Mouse (Mus musculus): ENCODE data around the gene Zfc3h1.

The Zfc3h1 gene

GRCm38 (mm10) chr10:115385018-115386002 lies 551 bp downstream of the Zfc3h1 start:
- peak; percentile 76 for DNase-seq (ENCODE audit: low spot score)

GRCm38 (mm10) chr10:115387891-115388290 lies 3.1 kb downstream of the Zfc3h1 start:
- DNase-seq (ENCODE audit: low spot score) = no peak

DNA sequence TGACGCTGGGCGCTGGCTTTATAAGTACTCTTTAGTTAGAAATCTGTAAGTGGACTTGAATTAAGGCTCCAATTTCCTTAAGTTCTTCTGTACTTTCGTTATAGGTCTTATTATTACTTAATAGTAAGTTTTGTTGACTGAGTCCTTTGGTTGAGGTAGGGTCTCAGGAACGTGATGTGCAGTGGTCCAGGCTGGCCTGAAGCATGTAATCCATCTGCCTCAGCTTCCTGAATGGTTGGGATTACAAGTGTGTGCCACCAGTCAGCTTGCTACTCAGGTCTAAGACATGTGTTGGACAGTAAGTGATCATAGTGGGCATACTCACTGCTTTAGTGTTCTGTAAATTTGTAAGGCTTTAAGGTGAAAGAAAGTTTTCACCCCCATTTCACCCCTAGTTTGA lies 6.3 kb downstream of the Zfc3h1 start:
- no peak for DNase-seq (ENCODE audit: low spot score)

DNA sequence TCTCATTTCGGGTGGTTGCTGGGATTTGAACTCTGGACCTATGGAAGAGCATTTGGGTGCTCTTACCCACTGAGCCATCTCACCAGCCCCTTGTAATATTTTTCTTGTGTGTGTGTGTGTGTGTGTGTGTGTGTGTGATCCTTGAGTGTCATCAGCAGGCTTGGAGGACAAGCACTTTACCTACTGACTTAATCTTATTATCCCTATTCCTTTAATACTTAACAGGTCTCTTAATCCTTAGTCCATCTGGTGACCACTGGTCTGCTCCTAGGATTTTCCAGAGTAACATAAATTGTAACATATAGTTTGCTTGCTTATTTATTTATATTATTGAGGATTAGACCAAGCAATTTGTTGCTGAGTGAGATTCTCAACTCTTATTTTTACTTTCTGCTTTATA lies 7.1 kb downstream of the Zfc3h1 start:
- DNase-seq (ENCODE audit: low spot score) = no peak

DNA sequence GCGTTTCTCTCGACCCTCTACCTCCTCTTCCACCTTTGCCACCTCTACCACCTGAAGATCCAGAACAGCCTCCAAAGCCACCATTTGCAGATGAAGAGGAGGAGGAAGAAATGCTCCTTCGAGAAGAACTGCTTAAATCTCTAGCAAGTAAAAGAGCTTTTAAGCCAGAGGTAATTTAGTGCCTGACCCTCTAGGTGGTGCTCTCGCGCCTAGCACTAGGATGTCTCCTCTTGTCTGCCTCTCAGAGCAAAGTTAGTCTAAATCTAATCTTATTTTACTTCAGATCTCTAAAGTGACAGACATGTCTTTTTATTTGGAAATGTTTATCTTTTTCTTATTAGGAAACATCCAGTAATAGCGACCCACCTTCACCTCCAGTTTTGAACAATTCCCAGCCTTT lies 21.6 kb downstream of the Zfc3h1 start:
- DNase-seq (ENCODE audit: low spot score) = peak; percentile 70

DNA sequence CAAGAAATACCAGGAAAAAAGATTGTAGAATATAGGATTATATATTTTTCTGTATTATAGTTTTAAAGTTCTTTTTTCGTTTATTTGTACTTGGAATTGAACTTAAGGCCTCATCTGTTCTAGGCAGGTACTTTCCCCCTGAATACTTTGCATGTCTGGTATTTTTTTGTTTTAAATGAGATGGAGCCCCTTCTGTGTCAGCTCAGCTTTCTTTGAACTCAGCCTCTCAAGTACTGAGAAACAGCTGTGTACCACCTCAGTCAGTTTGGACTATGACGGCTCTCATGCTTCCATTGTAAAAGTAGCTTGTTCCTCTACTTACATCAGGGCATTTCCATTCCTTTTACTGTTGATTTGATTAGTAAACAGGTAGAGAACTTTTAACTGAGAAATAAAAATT lies 28.7 kb downstream of the Zfc3h1 start:
- no peak for DNase-seq (ENCODE audit: low spot score)

GRCm38 (mm10) chr10:115414056-115414455 lies 29.3 kb downstream of the Zfc3h1 start:
- DNase-seq (ENCODE audit: low spot score) = no peak

DNA sequence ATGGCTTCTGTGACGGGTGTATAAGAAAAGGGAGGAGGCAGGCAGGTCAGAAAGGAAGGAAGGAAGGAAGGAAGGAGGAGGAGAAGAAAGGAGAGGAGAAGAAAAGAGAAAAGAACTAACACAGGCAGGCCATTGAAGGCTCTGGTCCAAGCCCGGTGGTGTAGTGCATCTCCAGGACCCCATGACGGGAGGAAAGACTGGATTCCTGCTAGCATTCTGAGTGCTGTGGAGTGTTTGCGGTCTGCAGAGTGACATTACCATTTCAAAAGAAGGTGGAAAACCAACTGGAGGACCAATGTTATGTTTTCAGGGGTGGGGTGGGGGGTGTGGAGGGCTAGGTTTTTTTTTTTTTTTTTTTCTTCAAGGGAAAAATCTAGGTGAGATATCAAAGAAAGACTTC lies 37.2 kb downstream of the Zfc3h1 start:
- DNase-seq (ENCODE audit: low spot score) = no peak

DNA sequence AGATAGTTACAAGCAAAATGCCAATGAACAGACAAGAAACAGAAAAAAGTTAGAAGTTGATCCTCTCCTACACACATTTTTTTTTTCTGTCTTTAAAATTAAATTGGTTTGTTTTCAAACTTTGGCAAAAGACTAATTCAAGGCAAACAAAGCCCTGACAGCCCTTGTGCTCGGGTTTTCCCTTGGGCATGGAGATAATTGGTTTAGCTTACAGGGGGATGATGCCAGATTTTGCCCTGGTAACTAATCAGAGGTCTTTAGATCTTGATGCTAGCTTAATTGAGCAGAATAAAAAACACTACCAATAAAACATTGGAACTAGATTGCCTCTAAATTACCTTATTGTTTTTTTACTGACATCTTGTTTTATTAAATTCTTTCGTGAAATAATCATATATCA lies 40.6 kb downstream of the Zfc3h1 start:
- no peak for DNase-seq (ENCODE audit: low spot score)

DNA sequence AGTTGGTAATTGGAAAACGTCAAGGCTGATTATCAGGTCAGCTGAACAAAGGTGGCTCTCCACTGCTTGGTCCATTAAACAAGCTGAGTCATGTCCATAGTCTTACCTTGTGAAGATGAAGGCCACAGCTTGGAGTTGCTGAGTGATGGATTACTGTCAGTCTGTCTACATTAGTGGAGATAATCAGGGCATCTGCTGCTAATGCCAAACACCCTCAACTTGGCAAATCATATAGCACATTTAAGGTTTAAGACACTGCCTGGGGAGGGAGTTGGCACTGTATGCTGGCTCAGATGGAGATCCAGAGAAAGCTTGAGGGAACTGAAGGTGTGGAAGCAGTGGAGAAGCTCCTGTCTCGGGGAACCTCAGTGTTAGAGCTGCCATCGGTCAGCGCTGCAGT lies 52.5 kb downstream of the Zfc3h1 start:
- no peak for DNase-seq (ENCODE audit: low spot score)

DNA sequence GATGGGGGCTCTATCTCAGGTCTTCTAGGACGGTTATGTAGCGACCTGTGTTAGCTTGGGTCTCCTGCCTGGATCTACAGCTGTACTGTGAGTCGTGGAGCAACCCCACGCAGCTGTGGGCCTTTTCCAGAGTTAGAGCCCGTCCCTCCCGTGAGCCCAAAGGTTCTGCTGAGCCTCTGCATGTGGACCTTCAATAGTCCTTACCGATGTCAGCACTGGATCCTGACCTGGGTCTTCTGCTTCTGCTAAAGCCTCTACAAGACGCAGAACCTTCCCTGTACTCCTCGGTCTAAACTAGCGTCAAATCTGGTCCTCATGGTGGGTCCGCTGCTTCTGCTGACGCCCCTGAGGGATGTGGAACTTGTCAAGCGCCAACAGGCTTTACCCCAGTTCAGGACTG lies 63.9 kb downstream of the Zfc3h1 start:
- no peak for DNase-seq (ENCODE audit: low spot score)

GRCm38 (mm10) chr10:115457368-115458021 lies 72.7 kb downstream of the Zfc3h1 start:
- no peak for DNase-seq (ENCODE audit: low spot score)

GRCm38 (mm10) chr10:115462646-115463045 lies 77.9 kb downstream of the Zfc3h1 start:
- no peak for DNase-seq (ENCODE audit: low spot score)

DNA sequence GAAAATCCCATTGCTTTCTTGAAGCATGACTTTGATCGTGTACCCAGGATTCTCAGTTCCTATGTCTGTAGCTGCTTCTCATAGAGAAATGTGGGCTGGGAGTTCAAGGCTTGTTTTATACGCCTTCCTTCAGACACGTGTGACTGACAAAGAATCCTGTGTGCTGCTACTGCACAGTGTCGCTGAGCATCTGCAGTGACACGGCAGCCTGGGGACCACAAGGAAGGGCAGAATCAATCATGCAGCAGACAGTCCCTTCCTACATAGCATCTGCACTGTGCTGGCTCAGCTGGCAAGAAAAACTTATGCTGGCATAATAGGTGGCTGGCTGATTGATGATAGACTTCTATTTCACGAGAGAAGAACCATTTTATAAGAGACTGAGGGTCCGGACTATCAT lies 80.3 kb downstream of the Zfc3h1 start:
- no peak for DNase-seq (ENCODE audit: low spot score)

DNA sequence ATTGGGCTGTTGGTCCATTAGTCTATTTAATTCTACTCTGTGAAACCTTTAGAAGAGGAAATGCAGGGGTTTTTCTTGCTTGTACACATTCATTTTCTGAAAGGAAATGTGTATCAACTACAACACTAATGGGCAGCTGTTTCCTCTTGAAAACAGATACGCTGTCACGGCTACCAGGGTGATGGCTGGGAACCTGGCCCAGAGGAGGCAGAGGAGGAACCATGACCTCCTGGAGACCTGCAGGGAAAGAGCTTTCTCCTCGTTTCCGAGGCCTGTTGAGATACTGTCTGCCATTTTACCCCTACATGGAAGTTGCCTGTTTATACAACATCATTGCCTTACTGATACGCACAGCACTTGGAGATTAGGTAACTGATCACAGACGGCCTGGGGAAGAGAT lies 81.0 kb downstream of the Zfc3h1 start:
- DNase-seq (ENCODE audit: low spot score) = no peak

DNA sequence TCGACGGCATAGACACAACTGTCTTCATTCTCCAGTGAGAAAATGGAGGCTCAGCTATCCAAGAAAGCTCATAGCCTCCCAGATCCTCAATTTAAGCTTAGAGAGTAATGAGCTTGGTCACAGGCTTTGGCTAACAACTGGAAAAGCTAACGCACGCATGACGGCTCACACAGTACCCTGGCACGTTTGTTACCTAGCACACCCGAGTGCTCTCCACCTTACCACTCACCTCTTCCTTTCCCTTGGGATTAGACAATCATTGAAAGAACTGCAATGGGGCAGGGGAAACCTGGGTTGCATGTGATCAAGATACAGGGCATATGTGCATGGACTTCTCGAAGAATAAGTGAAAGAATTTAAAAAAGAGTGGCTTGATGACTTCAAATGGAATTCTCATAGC lies 83.2 kb downstream of the Zfc3h1 start:
- DNase-seq (ENCODE audit: low spot score) = no peak

DNA sequence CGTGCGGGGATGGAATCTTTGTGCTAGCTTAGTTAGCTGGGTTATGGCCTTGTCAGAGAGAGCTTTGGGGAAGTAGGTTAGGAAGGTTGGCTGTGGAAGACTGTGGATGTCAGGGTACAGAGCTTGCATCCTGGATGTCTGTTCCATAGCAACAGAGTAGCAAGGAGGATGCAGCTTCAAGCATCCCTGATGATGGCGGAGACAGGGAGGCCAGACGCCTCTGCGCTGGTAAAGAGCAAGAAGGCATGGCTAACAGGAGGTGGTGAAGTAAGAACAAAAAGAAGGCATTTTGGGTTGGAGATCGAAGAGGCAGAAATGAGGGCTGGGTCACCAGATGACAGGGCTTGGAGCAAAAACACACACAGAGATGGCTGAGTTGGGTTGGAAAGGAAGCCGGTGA lies 83.9 kb downstream of the Zfc3h1 start:
- no peak for DNase-seq (ENCODE audit: low spot score)

- no peak for DNase-seq (ENCODE audit: low spot score)
These were observed 84.3 kb downstream of the Zfc3h1 start for GRCm38 (mm10) chr10:115469040-115469439.

DNA sequence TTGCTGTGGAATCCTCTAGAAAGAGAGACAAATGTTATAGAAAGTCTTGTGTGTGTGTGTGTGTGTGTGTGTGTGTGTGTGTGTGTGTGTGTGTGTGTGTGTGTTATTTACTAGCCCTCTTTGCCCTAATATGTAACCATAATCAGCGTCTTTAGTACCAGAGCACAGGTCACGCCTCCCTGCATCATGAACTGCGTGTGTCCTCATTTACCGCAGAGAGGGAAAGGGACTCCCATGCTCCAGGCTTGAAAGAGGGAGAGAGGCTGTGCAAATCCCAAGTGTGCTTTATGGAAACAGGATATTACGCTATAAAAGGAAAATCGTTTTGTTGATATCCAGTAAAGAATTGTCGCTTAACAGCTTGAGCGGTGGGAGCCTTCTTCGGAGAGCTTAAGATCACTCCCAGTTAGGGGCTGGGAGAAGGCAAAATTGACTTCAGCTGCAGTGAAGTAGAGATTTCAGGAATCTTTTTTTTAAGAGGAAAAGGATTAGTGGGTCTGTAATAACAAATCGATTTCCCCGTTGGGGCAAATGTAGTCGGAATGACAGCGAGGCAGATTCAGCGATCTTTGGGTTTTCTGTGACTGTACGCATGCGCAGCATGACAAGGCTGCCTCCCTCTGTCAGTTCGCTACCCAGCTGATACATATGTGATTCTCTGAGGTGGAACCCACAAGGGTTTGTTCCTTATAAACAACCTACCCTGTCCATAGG lies 86.0 kb downstream of the Zfc3h1 start:
- no peak for DNase-seq (ENCODE audit: low spot score)

DNA sequence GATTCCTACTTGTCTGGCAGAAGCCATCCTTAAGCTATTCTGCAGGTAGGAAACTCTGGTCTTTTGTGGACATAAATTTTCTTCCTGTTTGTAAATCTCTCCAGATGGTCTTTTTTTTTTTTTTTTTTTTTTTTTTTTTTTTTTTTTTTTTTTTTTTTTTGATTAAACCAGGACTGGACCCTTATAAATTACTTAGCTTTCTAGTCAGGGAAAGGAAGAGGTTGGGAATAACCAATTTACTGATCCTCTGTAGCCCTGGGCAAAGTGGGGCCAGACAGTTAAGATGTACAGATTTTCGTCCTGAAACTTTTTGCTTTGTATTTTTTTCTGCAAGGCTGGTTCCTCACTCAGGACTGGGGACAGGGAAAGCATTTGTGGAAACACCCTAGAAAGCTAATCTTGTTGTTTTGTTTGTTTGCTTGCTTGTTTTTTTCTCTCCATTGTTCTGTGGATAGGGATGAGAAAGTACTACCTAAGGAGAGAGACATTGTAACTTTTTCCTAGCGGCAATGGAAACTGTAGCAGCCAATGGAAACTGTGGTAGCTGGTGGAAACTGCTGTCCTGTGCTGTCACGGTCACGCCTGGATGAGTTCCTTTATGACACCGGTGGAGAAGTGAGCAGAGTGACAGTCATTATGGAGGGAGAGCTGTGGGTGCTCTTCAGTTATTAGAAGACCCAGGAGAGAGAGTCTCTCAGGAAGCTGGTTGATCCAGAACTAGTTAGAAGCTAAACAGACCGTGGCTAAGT lies 88.6 kb downstream of the Zfc3h1 start:
- no peak for DNase-seq (ENCODE audit: low spot score)

DNA sequence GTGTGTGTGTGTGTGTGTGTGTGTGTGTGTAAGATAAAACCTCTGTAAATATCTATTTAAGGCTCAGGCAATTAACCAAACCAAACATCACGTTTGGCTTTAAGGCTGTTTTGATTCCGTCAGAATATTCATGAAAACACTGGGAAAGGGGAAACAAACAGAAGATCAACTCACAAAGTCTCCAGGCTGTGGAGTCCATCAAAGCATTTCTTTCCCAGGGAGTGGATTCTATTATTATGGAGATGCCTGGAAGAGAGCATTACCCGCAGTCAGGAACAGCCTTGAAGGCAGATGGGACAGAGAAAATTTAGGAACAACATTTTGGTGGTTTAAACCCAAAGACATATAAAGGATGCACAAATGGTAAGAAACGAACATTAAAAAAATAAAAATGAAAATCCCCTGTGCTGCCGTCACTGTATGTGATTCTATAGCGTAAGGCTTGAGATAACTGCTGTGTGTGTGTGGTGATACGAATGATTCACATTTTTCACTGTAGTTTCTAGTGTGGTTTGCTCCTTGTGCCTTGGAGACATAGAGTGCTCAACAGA lies 90.3 kb downstream of the Zfc3h1 start:
- DNase-seq (ENCODE audit: low spot score) = no peak

- DNase-seq (ENCODE audit: low spot score) = no peak
These were observed 91.7 kb downstream of the Zfc3h1 start for GRCm38 (mm10) chr10:115476506-115476905.
